Mouse (Mus musculus) erythroid progenitor cell, adult 5-6 weeks (primary cell): ENCODE data around the gene Senp3. TPM values are rescaled to one million over a fixed set of nuclear protein-coding genes. Genes with fewer than 3 reads are reported as not detected.
A peak's percentile ranks its signal among the peaks of the same experiment; 100 is the strongest.

ENCODE experiments used
- ATAC-seq: replicated peaks from 2 replicates; pipeline ENCODE4 v1.8.0; 2016; ENCODE audit warnings: moderate number of reproducible peaks, mild to moderate bottlenecking, moderate TSS enrichment, inconsistent platforms; ENCODE audit not compliant: poor library complexity, low FRiP score, severe bottlenecking
- total RNA-seq, 2 experiments: library from RNA; stranded (forward) in 1 of 2; stranded (reverse) in 1 of 2; fragments of 150-400 nt in 1 of 2; fragments of 186-747, 209-891 nt in 1 of 2; gene quantifications; 2 replicates each; pipeline versions ENCODE4 v1.2.3 to v1.2.4; 2015 to 2017; ENCODE audit warnings: low replicate concordance in 2 of 2

The Senp3 gene
- total RNA-seq, 2 experiments from 2014 or later: 32.3 to 43.4 TPM

DNA sequence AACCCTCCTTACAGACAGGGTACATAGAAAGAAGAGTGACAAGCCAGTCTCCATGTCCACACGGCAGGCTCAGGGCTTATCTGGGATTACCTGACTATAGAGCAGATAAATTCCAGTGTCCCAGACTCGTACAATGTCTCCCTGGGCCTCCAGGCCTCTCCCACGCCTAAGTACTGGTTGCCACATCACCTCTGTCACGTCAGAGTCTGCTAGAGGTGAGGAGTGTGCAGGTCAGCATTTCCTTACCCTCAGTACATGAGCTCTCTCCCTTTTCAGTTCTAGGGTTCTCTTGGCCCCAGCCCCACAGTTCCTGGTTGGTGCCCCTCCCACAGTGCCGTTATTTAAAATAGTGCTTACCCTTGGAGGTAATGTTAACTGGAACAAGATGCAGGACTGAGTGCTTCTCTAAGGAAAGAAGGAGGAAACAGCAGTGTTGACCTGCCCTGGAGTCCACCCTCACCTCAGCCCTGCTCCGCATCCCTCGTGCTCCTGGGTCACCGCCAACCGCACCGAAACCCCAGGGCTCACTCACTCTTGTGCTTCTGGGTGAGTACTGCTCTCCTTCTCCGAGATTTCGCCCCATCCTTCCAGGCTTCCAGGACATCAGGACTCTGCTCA lies 2.4 kb upstream of the Senp3 start:
- no peak for ATAC-seq

DNA sequence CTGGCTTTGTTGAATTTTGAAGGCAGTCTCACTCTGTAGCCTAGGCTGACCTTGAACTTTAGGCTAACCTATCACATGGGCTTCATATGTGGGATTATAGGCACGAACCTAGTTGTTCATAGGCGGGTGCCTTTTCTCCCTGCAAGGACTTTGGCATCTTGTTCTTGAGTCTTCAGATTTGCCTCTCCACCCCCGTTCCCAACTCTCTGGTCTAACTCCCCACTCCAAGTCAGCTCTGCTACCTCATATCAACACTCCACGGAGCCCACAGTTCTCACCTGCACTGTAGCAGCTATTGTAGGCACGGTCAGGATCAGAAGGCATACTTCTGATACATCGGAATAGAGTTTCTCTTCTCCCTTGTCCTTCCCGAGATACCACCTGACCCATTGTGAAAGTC lies 1.7 kb upstream of the Senp3 start:
- ATAC-seq: no peak

DNA sequence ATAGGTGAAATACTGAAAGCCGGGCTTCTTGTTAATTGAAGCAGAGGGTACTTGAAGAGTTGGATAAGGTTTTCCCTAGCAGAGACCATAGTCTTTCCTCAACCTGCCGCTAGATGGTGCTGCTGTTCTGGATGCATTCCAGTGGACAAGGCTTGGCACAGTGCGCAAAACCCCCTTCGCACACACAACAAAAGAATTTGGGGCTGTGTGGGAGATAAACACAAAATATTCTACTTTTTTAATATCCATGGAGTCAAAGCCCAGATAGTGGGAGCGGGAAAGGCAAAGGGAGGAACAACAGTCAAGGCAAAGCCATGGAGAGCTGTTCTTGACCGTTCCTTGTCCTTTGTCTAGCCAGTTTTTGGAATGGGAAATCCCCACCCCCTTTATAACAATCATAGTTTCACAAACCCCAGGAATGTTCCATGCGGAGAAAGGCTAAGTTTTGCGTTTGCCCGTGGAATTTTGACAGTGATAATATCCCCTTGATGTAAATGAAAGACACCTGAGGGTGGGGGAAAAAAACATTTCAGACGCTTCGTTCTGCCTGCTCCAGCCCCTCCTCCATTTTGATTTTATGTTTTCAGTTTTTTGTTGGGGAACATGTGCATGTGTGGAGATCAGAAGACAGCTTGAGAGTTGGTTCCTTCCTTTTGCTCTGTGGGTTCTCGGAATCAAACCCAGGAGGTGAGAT lies 1.1 kb upstream of the Senp3 start:
- peak; percentile 65 for ATAC-seq

DNA sequence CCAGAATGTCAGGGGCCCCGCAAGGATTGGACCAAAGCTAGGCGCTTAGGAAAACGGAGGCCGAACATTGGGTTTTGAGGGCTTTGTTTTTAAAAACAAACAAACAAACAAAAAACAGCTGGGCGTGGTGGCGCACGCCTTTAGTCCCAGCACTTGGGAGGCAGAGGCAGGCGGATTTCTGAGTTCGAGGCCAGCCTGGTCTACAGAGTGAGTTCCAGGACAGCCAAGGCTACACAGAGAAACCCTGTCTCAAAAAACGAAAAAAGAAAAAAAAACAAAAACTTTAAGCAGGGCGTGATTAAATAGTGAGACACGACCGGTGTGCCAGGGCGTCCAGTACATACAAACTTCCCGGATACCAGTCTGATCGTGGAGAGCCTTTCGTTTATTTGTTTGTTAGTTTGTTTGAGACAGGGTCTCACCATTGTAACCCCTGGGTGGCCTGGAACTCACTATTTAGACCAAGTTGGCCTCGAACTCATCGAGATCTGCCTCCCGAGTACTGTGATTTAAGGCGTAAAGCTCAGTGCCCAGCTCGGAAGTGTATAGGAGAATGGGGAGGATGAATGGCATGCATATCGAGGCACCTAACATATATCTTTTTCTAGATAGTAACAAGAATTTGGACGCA lies 440 bp upstream of the Senp3 start:
- peak; percentile 3; the same call in 1 of the 2 replicates for ATAC-seq

DNA sequence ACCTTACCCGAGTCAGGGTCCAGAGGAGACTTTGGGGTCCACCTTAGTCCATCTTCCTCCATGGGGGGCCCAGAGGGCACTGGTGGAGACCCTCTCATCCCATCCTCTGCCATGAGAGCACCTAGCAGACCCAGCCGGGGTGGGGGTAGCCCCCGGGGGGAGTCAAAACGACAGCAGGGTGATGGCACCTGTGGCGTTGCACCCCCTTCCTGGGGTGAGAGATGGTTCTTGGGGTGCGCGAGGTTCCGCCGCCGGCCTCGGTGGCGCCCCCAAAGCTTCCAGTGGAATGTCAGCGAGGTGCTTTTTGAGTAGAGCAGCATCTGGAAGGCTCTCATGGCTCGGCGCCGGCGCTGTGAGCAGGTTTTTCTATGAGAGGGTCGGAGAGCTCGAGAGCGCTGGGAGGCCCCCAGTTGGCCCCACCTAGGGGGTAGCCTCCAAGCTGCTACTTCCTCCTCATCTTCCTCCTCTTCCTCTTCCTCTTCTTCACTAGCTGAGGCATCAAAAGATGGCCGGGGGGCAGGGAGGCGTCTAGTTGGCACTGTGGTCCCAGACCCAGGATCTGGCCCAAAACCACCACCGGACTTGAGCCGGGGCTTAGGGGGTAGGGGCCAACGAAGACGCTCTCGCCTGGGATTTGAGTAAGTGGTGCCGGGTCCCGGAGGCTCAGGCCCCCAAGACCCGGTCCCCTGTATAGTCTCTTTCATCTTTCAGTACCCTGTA lies 1.6 kb downstream of the Senp3 start:
- ATAC-seq: no peak

DNA sequence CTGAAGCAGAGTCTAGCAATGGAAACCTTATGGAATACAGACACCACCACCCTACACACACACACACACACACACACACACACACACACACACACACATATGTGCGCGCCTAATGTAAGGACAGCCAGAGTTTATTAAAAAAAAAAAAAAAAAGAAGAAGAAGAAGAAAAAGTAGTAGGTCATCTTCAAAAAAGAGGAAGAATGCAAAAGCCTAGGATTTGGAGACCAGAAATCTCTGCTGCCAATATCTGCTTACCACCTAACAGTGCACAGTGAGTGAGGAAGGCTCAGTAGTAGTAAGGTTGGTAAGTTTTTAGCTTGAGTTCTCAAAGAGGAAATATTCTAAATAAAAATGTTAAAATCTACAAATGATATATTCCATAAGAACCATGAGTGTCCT lies 2.7 kb downstream of the Senp3 start:
- ATAC-seq: no peak

DNA sequence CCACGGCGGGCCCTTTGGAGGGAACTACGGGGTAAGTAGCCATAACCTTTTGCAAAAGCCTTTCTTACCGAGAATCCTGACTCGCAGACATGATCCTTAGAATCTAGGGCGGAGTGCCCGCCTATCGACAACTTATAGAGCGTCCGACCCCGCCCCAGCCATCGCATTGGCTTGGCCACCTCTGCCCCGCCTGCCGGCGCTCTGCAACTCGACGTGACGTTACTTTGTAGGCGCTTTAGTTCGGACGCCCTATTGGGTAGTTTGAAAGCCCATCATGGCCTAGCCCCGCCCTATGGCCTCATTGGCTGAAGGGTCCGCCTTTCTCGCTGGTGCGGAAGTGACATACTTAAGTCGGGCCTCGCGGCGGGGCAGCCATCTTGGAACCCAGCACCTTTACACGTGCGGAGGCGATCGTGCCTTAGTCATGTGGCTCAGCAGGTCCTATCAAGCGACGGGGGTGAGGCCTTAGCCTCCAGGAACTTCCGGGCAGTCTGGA lies 9.6 kb downstream of the Senp3 start, which contains the start of gene Eif4a1:
Eif4a1 (minus strand) TSS at position 213 of the 496 bp plus-strand sequence.
- ATAC-seq: peak; percentile 89

DNA sequence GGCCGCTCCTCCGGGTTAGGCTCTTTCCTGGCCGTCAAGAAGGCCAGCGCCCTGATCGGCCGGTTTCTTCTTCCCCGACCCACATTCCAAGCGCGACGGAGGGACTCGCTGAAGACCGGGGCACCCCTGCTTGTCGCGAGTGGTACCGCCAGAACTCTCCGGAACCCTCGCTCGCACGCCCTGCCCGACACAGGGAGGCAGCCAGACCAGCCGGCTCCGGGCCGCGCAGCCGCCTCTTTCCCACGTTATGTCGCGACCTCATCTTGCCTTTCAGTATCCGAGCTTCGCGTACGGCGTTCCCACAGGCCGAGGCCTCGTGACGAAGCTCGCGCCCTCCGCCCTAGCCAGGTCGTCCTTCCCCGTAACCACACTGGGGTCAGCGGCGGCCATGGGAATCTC lies 10.2 kb downstream of the Senp3 start:
- peak; percentile 11 for ATAC-seq

DNA sequence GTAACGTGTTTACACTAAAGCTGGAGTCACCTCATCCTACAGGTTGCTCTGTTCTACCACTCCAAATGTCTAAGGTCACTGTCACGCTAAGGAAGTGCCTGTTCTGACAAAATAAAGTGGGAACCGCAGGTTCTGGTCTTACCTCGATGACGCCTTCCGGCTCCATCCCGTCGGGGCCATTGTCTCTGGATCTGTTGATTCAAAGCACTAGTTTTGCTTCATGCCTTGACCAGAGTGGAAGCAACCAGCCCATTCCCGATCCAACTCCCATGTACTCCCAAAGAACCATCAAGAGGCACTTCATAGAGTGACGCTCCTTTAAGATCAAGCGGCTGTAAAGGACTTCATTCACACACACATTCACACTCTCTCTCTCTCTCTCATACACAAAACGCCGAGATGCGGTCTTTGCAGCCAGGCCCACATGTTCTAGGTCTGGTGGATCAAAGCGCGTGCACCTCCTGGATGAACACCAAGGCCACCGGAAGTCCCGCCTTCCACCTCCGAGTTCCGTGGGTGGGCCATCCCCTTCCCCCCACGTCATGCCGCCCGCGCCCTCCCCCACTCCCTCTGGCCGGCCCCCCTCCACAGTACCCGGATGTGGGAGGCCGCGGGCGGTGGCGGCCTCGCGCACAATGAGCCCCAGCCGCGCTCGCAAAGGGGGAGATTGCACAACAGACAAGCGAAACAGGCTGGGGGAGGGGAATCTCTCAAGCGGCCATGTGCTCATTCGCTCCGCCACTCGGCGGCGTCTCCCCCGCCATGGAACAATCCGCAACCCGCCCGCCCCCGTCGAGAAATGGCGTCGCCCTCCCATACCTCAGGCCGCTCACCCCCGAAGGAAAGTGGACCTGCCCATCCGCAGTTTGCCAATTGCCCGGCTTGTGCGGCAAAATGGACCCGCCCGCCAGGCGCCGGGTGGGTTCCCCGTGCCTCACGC lies 10.8 kb downstream of the Senp3 start:
- peak; percentile 69 for ATAC-seq

DNA sequence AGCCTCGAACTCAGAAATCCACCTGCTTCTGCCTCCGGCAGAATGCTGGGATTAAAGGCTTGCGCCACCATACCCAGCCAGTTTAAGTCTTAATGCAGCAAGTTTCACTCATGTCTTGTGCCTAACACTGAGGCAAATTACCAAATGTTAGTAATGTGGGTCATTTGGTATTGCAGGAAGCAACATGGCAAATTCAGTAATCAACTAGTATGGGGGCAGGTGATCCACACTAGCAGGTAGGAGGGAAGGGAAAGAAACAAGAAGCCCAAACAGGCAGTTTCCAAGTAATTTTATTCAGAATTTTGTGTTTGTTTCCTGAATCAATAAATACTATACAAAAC lies 15.2 kb downstream of the Senp3 start:
- no peak for ATAC-seq

DNA sequence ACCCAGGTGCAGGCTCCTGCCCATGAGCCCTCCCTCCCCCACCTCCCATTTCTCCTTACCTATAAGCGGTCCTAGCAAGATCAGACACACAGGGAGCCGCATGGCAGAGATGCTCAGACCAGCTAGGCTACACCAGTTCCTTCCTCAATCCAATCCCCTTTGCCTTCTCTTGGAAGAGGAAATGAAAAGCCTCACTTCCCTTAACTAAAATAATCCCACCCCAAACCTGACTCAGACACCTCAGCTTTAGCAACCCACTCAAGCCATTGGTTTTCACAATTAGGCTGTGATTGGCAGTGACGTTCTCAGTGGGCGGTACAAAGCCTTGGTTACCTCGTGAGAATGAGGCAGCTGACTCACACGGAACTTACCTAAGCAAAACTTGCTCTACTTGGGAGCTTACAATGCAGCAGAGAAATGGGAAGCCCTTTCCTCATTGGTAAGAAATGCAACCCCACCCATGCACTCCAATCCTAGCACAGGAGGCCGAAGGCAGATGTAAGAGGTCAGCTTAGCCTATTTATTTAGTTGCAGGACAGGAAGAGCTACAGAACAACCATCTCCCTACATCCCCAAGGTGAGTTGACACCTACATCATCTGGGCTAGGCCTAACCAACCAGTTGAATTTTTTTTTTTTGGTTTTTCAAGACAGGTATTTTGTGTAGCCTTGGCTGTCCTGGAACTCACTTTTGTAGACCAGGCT lies 15.8 kb downstream of the Senp3 start, which contains the start of gene Cd68:
Cd68 (minus strand) TSS at position 193 of the 704 bp plus-strand sequence.
- no peak for ATAC-seq

DNA sequence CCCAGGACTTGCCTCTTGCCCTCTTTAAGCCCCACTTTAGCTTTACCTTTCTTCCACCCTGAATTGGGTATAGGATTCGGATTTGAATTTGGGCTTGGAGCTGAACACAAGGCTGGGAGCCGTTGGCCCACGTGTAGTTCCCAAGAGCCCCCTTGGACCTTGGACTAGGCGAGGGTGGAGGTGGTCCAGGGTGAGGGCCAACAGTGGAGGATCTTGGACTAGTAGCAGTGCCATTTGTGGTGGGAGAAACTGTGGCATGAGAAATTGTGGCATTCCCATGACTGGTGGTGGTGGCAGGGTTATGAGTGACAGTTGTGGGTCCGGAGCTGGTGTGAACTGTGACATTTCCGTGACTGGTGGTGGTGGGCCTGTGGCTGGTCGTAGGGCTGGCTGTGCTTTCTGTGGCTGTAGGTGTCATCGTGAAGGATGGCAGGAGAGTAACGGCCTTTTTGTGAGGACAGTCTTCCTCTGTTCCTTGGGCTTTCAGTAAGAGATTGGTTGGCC lies 16.4 kb downstream of the Senp3 start:
- ATAC-seq: no peak

DNA sequence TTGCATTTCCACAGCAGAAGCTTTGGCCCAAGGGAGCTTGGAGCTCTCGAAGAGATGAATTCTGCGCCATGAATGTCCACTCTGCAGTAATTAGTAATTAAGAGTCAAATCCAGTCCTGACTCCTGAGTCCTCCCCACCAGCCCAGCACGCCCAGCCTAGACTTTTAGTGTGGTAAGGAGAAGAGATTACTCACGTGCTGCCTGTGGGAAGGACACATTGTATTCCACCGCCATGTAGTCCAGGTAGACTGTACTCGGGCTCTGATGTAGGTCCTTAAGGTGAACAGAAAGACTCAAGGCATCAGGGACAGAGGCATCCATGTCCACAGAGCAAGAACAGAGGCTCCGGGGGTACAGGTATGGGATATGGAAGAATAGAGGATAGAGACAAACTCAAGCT lies 17.0 kb downstream of the Senp3 start:
- ATAC-seq: no peak

DNA sequence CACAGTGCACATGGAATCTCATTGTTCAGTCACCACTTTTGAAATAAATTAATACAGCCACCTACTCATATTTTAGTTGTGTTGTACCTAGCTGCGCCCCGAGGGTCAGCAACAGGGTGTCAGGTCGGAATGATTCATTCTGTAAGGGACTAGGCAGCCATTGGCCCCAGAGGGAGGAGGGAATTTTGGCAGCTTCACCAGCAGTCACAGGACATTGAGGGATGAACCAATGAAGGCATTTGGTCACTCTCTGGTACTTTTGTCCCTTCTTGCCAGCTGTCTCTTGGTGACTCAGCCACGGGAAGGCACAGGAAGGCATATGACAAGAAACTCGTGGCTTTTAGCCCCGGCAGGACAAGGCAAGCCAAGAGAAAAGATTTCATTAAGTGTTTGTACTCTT lies 18.1 kb downstream of the Senp3 start:
- ATAC-seq: no peak

DNA sequence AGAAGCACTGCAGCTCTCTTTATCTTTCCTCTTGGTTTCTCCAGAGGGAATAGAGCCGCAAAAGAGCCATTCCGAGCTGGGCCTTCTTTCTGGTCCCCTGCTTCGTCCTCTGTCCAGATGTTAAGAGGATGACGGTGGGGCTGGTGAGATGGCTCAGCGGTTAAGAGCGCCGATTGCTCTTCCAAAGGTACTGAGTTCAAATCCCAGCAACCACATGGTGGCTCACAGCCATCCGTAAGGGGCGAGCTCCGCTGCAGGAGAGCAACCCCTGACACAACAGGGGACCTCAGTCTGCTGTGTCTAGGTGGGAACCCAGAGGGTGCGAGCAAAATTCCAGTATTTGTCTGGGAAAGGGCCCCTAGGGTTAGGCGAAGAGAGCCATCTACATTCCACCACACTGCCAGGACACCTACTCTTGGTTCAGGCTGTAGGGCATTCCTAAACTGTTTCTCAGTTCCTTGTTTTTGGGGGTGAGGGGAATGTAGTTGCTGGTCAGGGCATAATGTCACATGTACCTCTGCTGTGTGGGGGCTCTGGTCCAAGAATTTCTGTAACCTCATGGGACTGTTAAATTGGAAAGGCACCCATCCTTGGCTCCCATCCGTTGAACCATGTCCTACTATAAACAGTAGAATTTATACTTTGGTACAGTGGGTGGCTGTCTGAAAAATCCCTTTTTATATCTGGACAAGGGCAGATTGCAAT lies 18.8 kb downstream of the Senp3 start:
- ATAC-seq: no peak

DNA sequence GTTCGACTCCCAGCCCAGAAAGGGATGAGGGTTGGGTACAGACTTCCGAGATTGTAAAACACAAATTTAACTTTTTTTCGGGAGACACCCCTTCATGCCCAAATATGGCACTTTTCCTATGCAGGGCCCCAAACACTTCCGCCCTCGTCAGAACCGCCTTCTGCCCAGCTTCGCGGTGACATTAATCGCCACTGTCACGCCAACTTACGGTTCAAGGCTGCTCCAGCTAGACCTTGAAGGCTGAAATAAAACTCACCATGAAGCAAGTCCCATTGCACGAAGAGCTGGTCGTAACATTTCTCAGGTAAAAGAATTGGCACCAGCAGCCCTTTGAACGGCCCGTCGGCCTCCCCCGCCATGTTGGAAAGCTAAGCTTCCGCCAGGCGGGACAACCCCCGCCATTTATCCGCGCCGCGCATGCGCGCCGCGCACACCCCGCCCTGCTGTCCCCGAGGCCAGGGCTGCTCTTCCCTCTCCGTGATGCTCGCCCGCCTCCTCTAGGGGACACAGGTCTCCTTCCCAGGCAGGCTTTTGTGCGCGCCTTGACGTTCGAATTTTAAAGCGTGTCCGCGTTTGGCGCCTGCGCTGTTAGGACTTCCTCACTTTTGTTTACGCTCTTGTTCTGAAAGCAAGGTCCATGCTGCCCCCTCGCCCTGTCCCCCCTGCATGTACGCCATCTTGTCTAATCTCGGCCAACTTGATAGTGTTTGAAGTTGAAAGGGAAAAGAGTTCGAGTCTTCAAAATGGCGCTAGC lies 19.5 kb downstream of the Senp3 start, which contains the start of gene Mpdu1:
Mpdu1 (minus strand) TSS at position 430 of the 754 bp plus-strand sequence.
- peak; percentile 96 for ATAC-seq

DNA sequence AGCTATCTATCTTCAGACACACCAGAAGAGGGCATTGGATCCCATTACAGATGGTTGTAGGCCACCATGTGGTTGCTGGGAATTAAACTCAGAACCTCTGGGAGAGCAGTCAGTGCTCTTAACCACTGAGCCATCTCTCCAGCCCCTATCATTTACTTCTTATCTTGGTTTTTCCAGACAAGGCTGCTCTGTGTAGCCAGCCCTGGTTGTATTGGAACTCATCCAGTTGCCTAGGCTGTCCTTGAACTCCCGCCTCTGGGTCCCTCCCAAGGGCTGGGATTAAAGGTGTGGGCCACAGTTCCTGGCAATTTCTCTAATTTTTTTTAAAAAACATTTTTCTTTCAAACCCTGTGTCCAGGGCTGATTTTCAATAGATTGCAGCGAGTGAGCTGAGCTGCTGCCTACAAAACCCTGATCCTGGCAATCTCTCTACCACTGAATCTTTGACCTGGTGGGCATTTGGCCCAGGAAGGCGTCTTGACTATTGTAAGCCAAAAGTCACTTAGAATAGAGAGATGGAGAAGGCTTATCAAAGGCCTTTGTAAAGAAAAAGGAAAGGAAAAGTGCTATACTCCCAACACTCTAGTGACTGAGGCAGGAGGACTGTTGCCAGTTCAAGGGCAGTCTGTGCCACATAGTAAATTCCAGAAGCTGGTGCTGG lies 20.5 kb downstream of the Senp3 start:
- no peak for ATAC-seq
